Mouse (Mus musculus): ENCODE results near the gene Rassf5.

DNA sequence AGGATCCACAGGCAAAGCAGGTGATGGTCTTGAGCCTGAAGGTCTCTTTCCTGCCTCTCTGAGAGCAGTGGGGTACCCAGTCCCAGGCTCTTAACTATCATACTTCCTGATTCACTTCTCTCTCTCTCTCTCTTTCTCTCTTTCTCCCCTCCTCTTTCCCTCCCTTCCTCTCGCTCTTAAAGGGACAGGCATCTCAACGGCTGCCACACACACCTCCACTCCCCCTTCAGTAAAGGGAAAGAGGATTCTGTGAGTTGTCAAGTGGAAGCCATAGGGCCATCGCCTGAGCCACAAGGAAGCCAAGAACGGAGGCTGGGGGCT lies 34.4 kb upstream of the Rassf5 start, which contains the start of gene Ikbke:
- no peak for TF ChIP-seq CTCF (IDR thresholded peaks at IDR 0.05; ENCODE audit: insufficient read depth, low read depth, low read length)
- TF ChIP-seq POLR2A (IDR thresholded peaks at IDR 0.05; ENCODE audit: insufficient read depth, low read depth, low read length) = no peak
